Mouse (Mus musculus) cerebellum, adult 2 months (tissue): ENCODE measurements around the gene Pdzd7. TPM values are rescaled to one million over a fixed set of nuclear protein-coding genes. Genes with fewer than 3 reads are reported as not detected.

Experiments used
- DNase-seq, 2 experiments: peaks; one replicate each; pipeline ENCODE4 v3.0.0; 2021
- H3K27ac ChIP-seq: fragments of 200-500 bp; 2 replicates; pipeline ENCODE4 v1.5.1; 2012; ENCODE audit warnings: low read length, control low read depth, inconsistent platforms; ENCODE audit not compliant: insufficient read depth
- H3K27me3 ChIP-seq: fragments of 200-500 bp; 2 replicates; pipeline ENCODE4 v1.6.1; 2012; ENCODE audit warnings: inconsistent platforms, mild to moderate bottlenecking, low read length, moderate library complexity; ENCODE audit not compliant: control insufficient read depth, insufficient read depth
- H3K4me1 ChIP-seq: fragments of 200-500 bp; 2 replicates; pipeline ENCODE4 v1.6.1; 2011; ENCODE audit warnings: low read length; ENCODE audit not compliant: control insufficient read depth, insufficient read depth
- H3K4me3 ChIP-seq: fragments of 200-500 bp; replicated peaks from 2 replicates; pipeline ENCODE3; 2011; ENCODE audit warnings: mild to moderate bottlenecking, low read depth, low read length, control low read depth; ENCODE audit not compliant: insufficient read depth
- CTCF ChIP-seq: fragments of 200-500 bp; IDR thresholded peaks from 2 replicates; pipeline ENCODE4 v1.5.1; 2011; ENCODE audit warnings: low read depth, mild to moderate bottlenecking, control low read depth, low read length, moderate library complexity, borderline replicate concordance; ENCODE audit not compliant: insufficient read depth
- POLR2A ChIP-seq: fragments of 200-500 bp; IDR thresholded peaks from 2 replicates; pipeline ENCODE4 v1.6.1; 2011; ENCODE audit warnings: low read length, control low read depth, borderline replicate concordance; ENCODE audit not compliant: insufficient read depth
- WGBS: fragments of 180-500 bp; shearing (Covaris S2); methylation state at CpG from one replicate; pipeline ENCODE4 v1.1.7; 2018; 5-methylcytosine and 5-hydroxymethylcytosine counted together
- polyA plus RNA-seq: library from polyadenylated mRNA; depleted of rRNA; stranded (reverse); fragments of >200 nt; gene quantifications from 2 replicates; pipeline ENCODE4 v1.2.3, GENCODE M21; 2012

Pdzd7 gene
- polyA plus RNA-seq, 1 experiment: 9.1 TPM

DNA sequence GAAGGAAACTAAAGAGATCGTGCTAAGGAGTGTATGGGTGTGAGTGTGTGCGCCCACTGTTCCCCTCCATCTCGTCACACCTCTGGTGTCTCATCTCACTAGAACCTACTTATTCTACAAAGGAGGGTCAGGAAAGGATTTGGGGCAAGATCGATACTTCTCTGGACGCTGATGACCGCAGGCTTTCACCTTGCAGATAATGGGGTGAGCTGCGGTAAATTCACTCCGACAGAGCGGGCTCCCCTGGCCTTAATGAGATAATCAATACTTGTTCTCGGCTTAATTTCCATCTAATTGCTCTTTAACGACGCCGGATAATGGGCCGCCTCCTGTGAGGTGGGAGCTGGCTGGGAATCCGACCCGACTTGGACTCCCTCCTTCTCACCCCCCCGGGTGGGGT lies 21.7 kb upstream of the Pdzd7 start:
- Histone ChIP-seq H3K27ac (no peak overlapping the region), H3K27me3 (peaks cover 4% of the 10 kb centered on the region; the same call in 1 of the 2 replicates), H3K4me1 (0 out of 2 replicates have a peak, but pooled peaks cover 3% of the 10 kb centered on the region), H3K4me3 (no peak overlapping the region)
- no peak for DNase-seq
- WGBS: 31% methylated on average over 17 of the region's 17 CpGs
- TF ChIP-seq POLR2A: no peak
- no peak for TF ChIP-seq CTCF

- H3K27ac ChIP-seq: no peak overlapping the region
- 0 out of 2 replicates have a peak, but pooled peaks cover 3% of the 10 kb centered on the region for H3K4me1 ChIP-seq
- 8% methylated on average over 21 of the region's 21 CpGs for WGBS
- H3K27me3 ChIP-seq: peaks cover 4% of the 10 kb centered on the region; the same call in 1 of the 2 replicates
- no peak for DNase-seq
- H3K4me3 ChIP-seq: no peak overlapping the region
- TF ChIP-seq POLR2A: no peak
Measured at GRCm38 (mm10) chr19:45065226-45065625, 19.7 kb upstream of the Pdzd7 start.

GRCm38 (mm10) chr19:45063565-45064292 lies 18.2 kb upstream of the Pdzd7 start:
- H3K4me3 ChIP-seq: peak overlapping the region; percentile 44
- 43% methylated on average over 20 of the region's 20 CpGs for WGBS

GRCm38 (mm10) chr19:45058841-45059240 lies 13.3 kb upstream of the Pdzd7 start:
- under 1% methylated on average over 14 of the region's 14 CpGs for WGBS

More at GRCm38 (mm10) chr19:45063565-45064292, 18.2 kb upstream of the Pdzd7 start:
- TF ChIP-seq POLR2A (no peak), CTCF (peak; percentile 71)
- 0 out of 2 replicates have a peak, but pooled peaks cover 3% of the 10 kb centered on the region for H3K4me1 ChIP-seq
- peak; percentile 61 to 68 for DNase-seq
- no peak overlapping the region for H3K27ac ChIP-seq
- peaks cover 4% of the 10 kb centered on the region; the same call in 1 of the 2 replicates for H3K27me3 ChIP-seq

GRCm38 (mm10) chr19:45058113-45058839 lies 12.8 kb upstream of the Pdzd7 start:
- Histone ChIP-seq H3K4me1 (peaks cover 6% of the 10 kb centered on the region; the same call in 1 of the 2 replicates), H3K27me3 (no peaks in the 10 kb centered on the region), H3K27ac (peak overlapping the region; percentile 96), H3K4me3 (peak overlapping the region; percentile 82)
- WGBS: under 1% methylated on average over 34 of the region's 34 CpGs
- DNase-seq: peak; percentile 93
- TF ChIP-seq POLR2A: peak; percentile 61; the same call in 1 of the 2 replicates
- TF ChIP-seq CTCF: no peak

More at GRCm38 (mm10) chr19:45058841-45059240, 13.3 kb upstream of the Pdzd7 start:
- Histone ChIP-seq H3K27me3 (no peaks in the 10 kb centered on the region), H3K4me1 (peaks cover 6% of the 10 kb centered on the region; the same call in 1 of the 2 replicates), H3K4me3 (peak overlapping the region; percentile 82), H3K27ac (peak overlapping the region; percentile 96)
- DNase-seq: no peak
- no peak for TF ChIP-seq CTCF
- TF ChIP-seq POLR2A: no peak

- peak overlapping the region; percentile 92 for H3K27ac ChIP-seq
- no peak for DNase-seq
- peak overlapping the region; percentile 82 for H3K4me3 ChIP-seq
- WGBS: 31% methylated on average over 7 of the region's 7 CpGs
- H3K4me1 ChIP-seq: peaks cover 6% of the 10 kb centered on the region; the same call in 1 of the 2 replicates
- no peak for TF ChIP-seq CTCF
- TF ChIP-seq POLR2A: no peak
- no peaks in the 10 kb centered on the region for H3K27me3 ChIP-seq
Measured at GRCm38 (mm10) chr19:45057724-45058112, 12.2 kb upstream of the Pdzd7 start.

DNA sequence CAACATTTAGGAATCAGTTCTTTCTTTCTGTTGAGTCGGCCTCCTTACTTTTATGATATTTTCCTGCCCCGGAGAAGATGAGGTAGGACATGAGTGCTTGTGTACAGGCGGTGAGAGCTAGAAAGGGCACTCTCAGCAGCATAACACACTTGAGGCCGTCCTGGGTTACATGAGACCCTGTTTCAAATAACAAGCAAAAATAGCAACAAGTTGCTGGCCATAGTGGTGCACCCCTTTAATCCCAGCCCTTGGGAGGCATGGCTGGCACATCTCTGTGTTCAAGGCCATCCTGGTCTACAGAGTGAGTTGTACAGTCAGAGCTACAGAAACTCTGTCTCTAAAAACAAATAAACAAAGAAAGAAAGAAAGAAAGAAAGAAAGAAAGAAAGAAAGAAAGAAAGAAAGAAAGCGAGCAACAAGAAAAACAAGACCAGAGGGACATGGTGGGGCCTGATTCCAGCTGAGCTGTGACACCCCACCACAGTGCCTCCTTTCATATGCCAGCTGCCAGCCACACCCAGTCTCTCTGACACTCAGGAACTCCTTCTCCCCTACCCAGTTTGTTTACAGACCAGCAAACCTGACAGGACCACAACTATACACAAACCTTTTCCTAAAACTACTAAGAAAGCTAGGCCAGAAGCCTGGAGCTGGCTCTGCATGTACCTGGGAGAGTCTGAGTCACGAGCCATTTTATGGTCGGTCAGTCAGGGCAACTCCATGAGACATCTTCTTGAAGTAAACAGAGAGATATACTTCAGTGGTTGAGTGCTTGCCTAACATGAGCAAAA lies 11.6 kb upstream of the Pdzd7 start:
- no peak overlapping the region for H3K27ac ChIP-seq
- peaks cover 6% of the 10 kb centered on the region; the same call in 1 of the 2 replicates for H3K4me1 ChIP-seq
- no peak for DNase-seq
- no peak overlapping the region for H3K4me3 ChIP-seq
- TF ChIP-seq POLR2A (0 out of 2 replicates have a peak, but pooled peaks have one; percentile 2), CTCF (no peak)
- H3K27me3 ChIP-seq: no peaks in the 10 kb centered on the region
- 59% methylated on average over 7 of the region's 7 CpGs for WGBS
